Mouse (Mus musculus) naive thymus-derived CD4-positive, alpha-beta T cell, adult 2 months (primary cell): ENCODE data around the gene Zmiz2.
"Not testable (repeated sequence)": the region's sequence is repeated elsewhere in the genome, so short reads cannot be mapped to it uniquely, and the experiment has no call there.

Source experiments
- DNase-seq: peaks from one replicate; pipeline ENCODE4 v3.0.0-alpha.2; 2011; ENCODE audit warnings: low read depth

Gene Zmiz2

DNA sequence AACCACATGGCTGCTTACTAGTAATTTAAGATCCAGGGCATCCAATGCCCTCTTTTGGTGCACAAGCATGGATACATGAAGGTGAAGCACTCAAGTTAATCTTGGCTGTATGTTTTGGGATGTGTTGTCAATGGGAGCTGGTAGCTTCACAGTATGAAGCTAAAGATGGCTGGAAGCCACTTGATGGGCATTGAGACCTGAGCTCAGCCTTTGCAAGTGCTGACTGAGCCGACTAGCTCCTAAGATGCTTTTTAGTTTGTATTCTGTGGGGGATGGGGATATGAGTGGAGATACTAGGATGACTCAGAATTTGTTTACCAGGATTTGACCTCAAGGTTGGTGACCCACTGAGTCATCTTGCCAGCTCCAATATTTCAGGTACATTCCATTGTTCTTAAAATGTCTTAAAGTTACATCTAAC is 31.4 kb downstream of the Zmiz2 start:
- DNase-seq = no peak

DNA sequence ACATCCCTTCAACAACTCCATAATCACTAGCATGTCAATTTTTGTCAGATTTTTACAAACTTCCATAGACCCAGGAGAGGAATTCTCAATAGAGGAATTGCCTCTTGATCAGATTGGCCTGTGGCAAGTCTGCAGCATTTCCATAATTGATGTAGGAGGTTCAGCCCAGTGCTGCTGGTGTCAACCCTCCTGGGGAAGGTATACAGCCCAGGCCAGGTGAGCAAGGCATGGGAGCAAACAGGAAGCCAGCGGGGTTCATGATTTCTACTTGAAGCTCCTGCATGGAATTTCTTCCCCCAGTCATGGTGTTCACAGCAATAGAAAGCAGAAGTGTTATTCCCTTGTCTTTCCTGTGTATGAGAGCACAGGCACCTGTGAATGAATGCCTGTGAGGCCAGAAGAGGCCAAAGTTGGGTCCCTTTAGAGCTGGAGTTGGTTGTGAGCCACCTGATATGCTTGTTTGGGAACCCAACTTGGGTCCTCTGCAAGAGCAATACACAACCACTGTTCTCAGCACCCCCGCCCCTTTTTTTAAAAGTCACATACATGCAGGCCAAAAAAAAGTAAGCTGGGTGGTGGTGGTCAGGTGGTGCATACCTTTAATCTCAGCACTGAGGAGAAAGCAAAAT is 32.0 kb downstream of the Zmiz2 start:
- DNase-seq = no peak

DNA sequence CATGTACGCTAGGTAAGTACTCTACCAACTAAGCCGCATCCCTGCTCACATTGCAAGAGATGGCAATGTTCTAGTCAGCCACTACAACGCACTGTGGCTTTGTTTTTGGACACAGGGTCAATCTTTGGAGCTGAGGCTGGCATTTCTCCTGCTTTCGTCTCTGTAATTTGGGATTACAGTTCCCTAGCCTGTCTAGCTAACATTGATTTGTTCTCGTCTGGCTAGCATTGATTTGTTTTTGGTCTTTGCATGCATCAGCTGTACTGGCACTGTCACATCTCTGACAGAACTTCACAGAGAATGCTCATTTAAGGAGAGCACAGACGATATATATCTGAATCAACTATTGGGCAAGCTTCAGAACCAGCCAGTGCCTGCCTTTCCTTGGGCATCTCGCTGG is 41.3 kb downstream of the Zmiz2 start:
- DNase-seq = no peak

DNA sequence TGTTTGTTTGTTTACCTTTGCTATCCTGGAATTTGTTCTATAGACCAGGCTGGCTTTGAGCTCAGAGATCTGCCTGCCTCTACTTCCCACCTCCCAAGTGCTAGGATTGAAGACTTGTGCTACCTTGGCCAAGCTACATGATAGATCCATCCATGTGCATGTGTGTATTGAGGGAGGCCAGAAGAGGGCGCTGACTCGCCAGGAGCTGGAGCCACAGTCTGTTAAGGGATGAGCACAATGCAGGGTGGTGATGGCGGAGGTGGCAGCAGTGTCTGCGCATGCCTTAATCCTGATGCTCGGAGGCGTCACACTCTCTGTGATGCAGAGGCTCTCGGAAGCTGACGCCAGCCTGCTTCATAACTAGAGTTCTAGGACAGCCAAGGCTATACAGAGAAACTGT is 47.6 kb downstream of the Zmiz2 start:
- DNase-seq = peak; percentile 70

GRCm38 (mm10) chr11:6437667-6438066 is 48.8 kb downstream of the Zmiz2 start:
- no peak for DNase-seq

- DNase-seq = no peak
Measured at GRCm38 (mm10) chr11:6440171-6440570, 51.3 kb downstream of the Zmiz2 start.

- DNase-seq = no peak
Measured at GRCm38 (mm10) chr11:6442566-6442965, 53.7 kb downstream of the Zmiz2 start.

DNA sequence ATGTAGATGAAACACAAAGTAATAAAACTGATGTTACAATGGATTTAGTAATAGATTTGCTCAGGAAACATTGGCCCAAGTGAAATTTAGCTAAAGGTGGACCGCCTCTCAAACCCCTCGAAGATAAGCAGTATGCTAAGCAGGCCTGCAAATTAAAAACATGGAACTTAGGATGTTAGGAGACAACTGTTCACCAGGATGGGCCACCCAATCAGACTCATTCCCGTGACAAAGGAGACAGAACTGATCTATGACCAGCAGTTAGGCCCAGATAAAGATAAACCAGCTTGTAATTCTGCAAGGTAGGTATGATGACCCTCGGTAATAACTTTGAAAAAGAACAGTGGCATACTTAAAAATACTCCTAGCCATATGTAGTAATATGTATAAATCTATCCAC is 54.2 kb downstream of the Zmiz2 start:
- no peak for DNase-seq

GRCm38 (mm10) chr11:6443727-6444076 is 54.8 kb downstream of the Zmiz2 start:
- no peak for DNase-seq

DNA sequence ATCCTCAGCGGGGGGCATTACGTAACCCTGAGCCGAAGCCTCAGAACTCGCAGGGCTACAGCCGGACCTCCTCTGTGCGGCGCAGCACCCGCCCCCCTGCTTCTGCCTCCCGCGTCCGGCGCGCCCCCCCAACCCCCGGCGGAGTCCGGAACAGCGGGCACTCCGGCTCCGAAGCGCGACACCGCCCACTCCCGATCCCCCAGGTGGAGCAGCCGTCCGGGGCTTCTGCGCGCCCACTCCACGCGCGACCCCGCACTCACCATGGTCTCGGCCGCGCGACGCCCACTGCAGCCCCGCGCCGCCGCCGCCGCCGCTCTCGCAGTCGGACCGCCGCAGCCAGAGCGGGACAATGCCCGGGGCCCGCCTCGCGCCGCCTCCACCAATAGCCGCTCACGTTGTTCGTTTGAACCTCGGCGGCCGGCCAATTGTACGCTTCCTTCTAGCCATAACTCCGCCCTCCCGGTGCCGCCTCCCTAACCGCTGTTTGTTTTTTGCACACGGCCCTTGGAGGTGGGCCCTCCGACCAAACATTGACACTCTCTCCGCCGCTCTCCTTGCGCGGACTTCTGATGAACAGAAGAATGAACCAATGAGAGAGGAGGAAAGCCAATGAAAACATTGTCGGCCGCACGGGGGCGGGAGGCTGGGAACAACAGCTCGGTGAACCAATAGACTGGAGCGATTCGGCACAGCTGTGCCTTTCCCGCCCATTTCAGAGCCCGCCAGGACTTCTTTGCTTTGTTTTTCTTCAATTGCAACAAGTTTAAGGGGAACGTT is 55.4 kb downstream of the Zmiz2 start, which contains the start of gene H2afv:
H2afv (minus strand) TSS at position 367 of the 777 bp plus-strand sequence.
- peak; percentile 99 for DNase-seq

DNA sequence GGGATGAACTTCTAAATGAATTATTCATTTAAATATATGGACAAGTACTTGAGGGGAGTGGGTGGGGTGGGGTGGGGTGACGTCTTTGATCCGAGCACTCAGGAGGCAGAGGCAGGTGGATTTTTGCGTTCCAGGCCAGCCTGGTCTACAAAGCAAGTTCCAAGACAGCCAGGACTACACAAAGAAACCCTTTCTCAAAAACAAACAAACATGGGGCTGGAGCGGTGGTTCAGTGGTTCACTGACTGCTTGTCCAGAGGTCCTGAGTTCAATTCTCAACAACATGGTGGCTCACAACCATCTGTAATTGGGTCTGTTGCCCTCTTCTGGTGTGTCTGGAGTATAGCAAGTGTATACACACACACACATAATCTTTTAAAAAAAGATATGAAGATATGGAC is 56.6 kb downstream of the Zmiz2 start:
- no peak for DNase-seq

- DNase-seq = no peak
Measured at GRCm38 (mm10) chr11:6445951-6446350, 57.1 kb downstream of the Zmiz2 start.

DNA sequence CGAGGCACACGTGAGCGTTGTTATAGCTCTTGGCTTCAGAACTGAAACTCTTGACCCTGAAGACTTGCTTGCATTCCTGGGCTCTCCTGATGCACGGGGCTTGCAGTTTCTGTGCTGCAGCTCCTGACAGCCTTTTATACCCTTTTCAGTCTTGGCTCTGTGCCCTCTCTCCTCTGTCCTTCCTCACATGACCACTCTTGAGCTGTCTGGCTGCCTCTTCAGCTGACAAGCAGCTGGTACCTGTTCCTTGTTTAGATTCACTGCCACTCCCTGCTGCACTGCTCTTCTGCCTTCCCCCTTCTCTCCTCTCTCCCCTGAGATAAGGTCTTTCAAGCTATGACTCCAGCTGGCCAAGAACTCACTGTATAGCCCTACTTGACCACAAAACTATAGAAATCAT is 58.6 kb downstream of the Zmiz2 start:
- no peak for DNase-seq

DNA sequence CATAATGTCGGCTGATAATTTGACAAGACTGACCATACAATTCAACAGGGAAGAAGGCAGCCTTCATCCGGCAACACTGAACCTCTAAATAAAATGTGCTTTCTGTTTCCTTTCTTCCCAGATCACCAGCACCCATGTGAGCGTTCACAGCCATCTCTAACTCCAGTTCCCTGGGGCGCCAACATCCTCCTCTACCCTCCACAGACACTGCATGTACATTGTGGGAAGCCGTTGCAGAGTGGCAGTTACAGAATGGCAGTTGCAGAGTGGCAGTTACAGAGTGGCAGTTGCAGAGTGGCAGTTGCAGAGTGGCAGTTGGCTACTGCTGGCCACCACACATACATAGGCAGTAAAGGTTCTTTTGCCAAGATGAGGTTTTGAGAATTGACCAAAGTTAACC is 59.3 kb downstream of the Zmiz2 start:
- not testable (repeated sequence) for DNase-seq
